Mouse (Mus musculus): ENCODE measurements around the gene Kdm2b. TPM values are rescaled to one million over a fixed set of nuclear protein-coding genes. Genes with fewer than 3 reads are reported as not detected.
A peak's percentile ranks its signal among the peaks of the same experiment; 100 is the strongest.

Kdm2b gene
- polyA plus RNA-seq, 1 experiment: 102 TPM

- peak; percentile 77 for TF ChIP-seq CTCF (IDR thresholded peaks at IDR 0.05; ENCODE audit: borderline replicate concordance, extremely low read depth, insufficient read depth, insufficient read length)
- TF ChIP-seq POLR2A (IDR thresholded peaks at IDR 0.05; ENCODE audit: borderline replicate concordance, extremely low read depth, insufficient read depth, insufficient read length, poor library complexity, severe bottlenecking): no peak
- peak; percentile 82 for DNase-seq (ENCODE audit: low read depth)
These were observed 21.3 kb downstream of the Kdm2b start for GRCm38 (mm10) chr5:122968322-122968721.

- peak; percentile 89 for DNase-seq (ENCODE audit: low read depth)
- TF ChIP-seq POLR2A (IDR thresholded peaks at IDR 0.05; ENCODE audit: borderline replicate concordance, extremely low read depth, insufficient read depth, insufficient read length, poor library complexity, severe bottlenecking) (no peak), CTCF (IDR thresholded peaks at IDR 0.05; ENCODE audit: borderline replicate concordance, extremely low read depth, insufficient read depth, insufficient read length) (no peak)
These were observed 24.2 kb downstream of the Kdm2b start for GRCm38 (mm10) chr5:122965427-122965826.

GRCm38 (mm10) chr5:122964853-122965252 is 24.8 kb downstream of the Kdm2b start:
- TF ChIP-seq POLR2A (IDR thresholded peaks at IDR 0.05; ENCODE audit: borderline replicate concordance, extremely low read depth, insufficient read depth, insufficient read length, poor library complexity, severe bottlenecking) (no peak), CTCF (IDR thresholded peaks at IDR 0.05; ENCODE audit: borderline replicate concordance, extremely low read depth, insufficient read depth, insufficient read length) (no peak)
- DNase-seq (ENCODE audit: low read depth): no peak

DNA sequence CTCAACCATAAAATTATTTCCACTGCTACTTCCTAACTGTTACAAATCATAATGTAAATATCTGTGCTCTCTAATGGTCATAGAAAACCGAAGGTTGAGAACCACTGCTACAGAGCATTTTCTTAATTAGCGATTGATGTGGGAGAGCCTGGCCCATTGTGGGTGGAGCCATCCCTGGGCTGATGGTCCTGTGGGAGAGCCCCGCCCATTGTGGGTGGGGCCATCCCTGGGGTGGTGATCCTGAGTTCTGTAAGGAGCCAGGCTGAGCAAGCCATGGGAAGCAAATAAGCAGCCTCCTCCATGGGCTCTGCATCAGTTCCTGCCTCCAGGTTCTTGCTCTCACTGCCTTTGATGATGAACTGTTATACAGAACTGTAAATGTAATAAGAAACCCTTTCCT is 27.7 kb downstream of the Kdm2b start:
- no peak for DNase-seq (ENCODE audit: low read depth)
- TF ChIP-seq POLR2A (IDR thresholded peaks at IDR 0.05; ENCODE audit: borderline replicate concordance, extremely low read depth, insufficient read depth, insufficient read length, poor library complexity, severe bottlenecking) (no peak), CTCF (IDR thresholded peaks at IDR 0.05; ENCODE audit: borderline replicate concordance, extremely low read depth, insufficient read depth, insufficient read length) (no peak)

GRCm38 (mm10) chr5:122959391-122959790 is 30.2 kb downstream of the Kdm2b start:
- no peak for TF ChIP-seq CTCF (IDR thresholded peaks at IDR 0.05; ENCODE audit: borderline replicate concordance, extremely low read depth, insufficient read depth, insufficient read length)
- TF ChIP-seq POLR2A (IDR thresholded peaks at IDR 0.05; ENCODE audit: borderline replicate concordance, extremely low read depth, insufficient read depth, insufficient read length, poor library complexity, severe bottlenecking): no peak
- DNase-seq (ENCODE audit: low read depth): peak; percentile 70

- no peak for DNase-seq (ENCODE audit: low read depth)
- TF ChIP-seq CTCF (IDR thresholded peaks at IDR 0.05; ENCODE audit: borderline replicate concordance, extremely low read depth, insufficient read depth, insufficient read length) (no peak), POLR2A (IDR thresholded peaks at IDR 0.05; ENCODE audit: borderline replicate concordance, extremely low read depth, insufficient read depth, insufficient read length, poor library complexity, severe bottlenecking) (no peak)
These were observed 33.6 kb downstream of the Kdm2b start for GRCm38 (mm10) chr5:122956059-122956458.

DNA sequence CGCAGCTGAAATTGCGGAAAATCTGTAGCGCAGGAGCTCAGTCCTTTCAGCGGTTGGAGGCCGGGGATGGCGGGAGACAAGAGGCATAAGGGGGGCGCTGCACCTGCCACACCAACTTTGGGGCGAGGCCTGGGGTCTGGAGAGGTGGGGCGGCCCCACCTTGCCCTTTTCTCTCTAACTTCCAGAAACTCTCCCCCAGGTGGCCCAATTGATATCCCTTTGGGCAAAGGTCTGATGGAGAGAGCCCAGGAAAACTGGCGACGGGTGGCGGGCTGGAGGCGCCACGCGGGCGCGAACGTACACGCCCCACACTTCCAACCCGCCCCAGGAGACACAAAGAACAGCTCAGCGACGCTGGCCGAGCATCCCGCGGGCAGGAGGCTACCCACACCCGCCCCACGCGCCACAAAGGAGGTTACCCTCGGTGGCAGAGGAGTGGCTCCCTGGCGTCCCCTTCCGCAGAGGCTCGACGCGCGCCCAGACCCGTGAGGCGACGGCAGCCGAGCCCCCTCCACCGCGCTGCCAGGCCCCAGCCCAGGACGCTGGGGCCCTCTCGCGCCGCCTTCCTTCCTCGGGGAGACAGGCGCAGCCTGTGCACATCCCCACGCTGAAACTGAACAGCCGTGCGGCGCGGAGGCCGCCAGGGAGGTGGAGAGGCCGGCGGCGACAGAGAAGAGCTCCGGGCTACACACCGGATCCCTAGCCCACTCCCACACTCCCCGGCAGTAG is 37.5 kb downstream of the Kdm2b start:
- TF ChIP-seq POLR2A (IDR thresholded peaks at IDR 0.05; ENCODE audit: borderline replicate concordance, extremely low read depth, insufficient read depth, insufficient read length, poor library complexity, severe bottlenecking) (no peak), CTCF (IDR thresholded peaks at IDR 0.05; ENCODE audit: borderline replicate concordance, extremely low read depth, insufficient read depth, insufficient read length) (no peak)
- peak; percentile 42 for DNase-seq (ENCODE audit: low read depth)

GRCm38 (mm10) chr5:122951056-122951912 is 38.3 kb downstream of the Kdm2b start:
- no peak for TF ChIP-seq CTCF (IDR thresholded peaks at IDR 0.05; ENCODE audit: borderline replicate concordance, extremely low read depth, insufficient read depth, insufficient read length)
- no peak for TF ChIP-seq POLR2A (IDR thresholded peaks at IDR 0.05; ENCODE audit: borderline replicate concordance, extremely low read depth, insufficient read depth, insufficient read length, poor library complexity, severe bottlenecking)
- peak; percentile 61 for DNase-seq (ENCODE audit: low read depth)

DNA sequence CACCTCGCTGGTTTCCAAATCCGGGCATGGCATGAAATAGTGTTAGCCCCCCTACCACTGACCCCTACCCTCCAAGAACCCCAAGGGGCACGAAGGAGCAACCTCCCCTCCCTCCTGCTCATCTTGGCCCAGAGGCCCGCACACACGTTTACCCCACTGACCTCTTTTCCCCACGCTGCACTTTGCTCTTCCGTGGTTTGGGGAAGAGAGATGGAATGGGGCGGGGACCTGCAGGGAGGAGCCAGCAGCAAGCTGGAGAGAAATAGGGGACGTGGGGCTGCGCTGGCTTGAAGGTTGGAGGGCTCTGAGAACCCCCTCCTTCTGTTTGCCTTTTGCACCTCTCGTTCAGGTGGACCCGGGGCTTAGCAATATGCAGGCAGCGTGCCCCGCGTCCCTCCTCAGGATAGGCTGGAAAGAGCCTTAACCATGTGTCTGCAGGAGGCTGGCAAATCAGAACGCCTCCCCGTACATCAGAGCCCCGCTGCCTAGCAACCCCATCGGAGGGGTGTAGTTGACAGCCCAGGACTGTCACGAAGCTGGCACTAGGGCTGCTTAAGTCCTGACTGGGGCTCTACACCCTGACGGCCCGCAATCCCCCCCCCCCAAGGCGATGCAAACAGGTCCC is 39.2 kb downstream of the Kdm2b start:
- DNase-seq (ENCODE audit: low read depth): peak; percentile 96
- TF ChIP-seq POLR2A (IDR thresholded peaks at IDR 0.05; ENCODE audit: borderline replicate concordance, extremely low read depth, insufficient read depth, insufficient read length, poor library complexity, severe bottlenecking): peak; percentile 22; the same call in 1 of the 2 replicates
- no peak for TF ChIP-seq CTCF (IDR thresholded peaks at IDR 0.05; ENCODE audit: borderline replicate concordance, extremely low read depth, insufficient read depth, insufficient read length)

DNA sequence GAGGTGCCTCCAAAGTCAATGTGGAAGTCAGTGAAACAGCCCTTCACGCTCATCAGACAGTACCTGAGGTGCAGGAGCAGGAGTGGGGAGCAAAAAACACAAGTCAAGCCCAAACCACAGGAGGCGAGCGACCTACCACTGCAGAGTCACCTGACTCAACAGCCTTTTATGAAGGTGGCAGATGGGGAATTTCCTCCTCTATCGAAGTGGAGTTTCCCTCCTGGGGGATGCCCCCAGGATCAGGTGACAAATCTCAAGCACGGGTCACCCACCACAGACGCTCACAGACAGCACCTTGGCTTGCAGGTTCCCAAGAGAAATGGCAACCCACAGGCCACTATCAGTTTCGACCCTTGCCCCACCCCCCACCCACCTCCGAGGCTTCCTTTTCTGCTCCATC is 40.5 kb downstream of the Kdm2b start:
- TF ChIP-seq CTCF (IDR thresholded peaks at IDR 0.05; ENCODE audit: borderline replicate concordance, extremely low read depth, insufficient read depth, insufficient read length) (no peak), POLR2A (IDR thresholded peaks at IDR 0.05; ENCODE audit: borderline replicate concordance, extremely low read depth, insufficient read depth, insufficient read length, poor library complexity, severe bottlenecking) (no peak)
- no peak for DNase-seq (ENCODE audit: low read depth)

GRCm38 (mm10) chr5:122947534-122947933 is 42.1 kb downstream of the Kdm2b start:
- no peak for TF ChIP-seq CTCF (IDR thresholded peaks at IDR 0.05; ENCODE audit: borderline replicate concordance, extremely low read depth, insufficient read depth, insufficient read length)
- TF ChIP-seq POLR2A (IDR thresholded peaks at IDR 0.05; ENCODE audit: borderline replicate concordance, extremely low read depth, insufficient read depth, insufficient read length, poor library complexity, severe bottlenecking): no peak
- no peak for DNase-seq (ENCODE audit: low read depth)
